Mouse (Mus musculus): ENCODE measurements around the gene Fbxo24.

GRCm38 (mm10) chr5:137677859-137678258 lies 49.1 kb upstream of the Fbxo24 start:
- no peak for TF ChIP-seq POLR2A (IDR thresholded peaks at IDR 0.05; ENCODE audit: borderline replicate concordance, insufficient read depth, low read length)
- TF ChIP-seq CTCF (IDR thresholded peaks at IDR 0.05; ENCODE audit: borderline replicate concordance, insufficient read depth, low read depth, low read length): no peak

Measured in cerebellum, adult 2 months (tissue).